Mouse (Mus musculus): ENCODE results near the gene Cd82.

DNA sequence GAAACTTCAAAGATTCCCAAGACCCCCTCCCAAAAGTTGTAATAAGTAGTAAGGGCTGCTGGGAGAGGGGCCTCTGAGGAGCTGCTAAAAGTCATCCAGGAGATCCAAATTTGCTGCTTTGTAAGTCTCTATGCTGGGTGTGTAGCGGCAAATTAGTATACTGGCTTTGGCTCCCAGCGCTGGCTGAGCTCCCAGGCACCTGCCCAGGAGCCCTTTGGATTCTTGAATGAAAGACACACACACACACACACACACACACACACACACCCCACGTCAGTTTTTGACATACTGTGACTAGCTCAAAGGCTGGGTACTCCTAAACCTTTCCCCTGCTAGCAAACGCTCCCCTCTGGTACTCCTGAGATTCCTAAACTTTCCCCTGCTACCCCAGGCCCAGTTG, 76.0 kb downstream of the Cd82 start:
- TF ChIP-seq CTCF (IDR thresholded peaks at IDR 0.05; ENCODE audit: extremely low read depth, insufficient read length, insufficient replicate concordance, low read depth, low read length) (no peak), POLR2A (IDR thresholded peaks at IDR 0.05; ENCODE audit: low read depth, low read length) (no peak)
